Mouse (Mus musculus) yolk sac, embryonic 10.5 days (tissue): ENCODE results near the gene Marc1.

ENCODE experiments used
- DNase-seq: peaks from one replicate; pipeline ENCODE4 v3.0.0-alpha.2; 2017; ENCODE audit warnings: low spot score

Gene Marc1

DNA sequence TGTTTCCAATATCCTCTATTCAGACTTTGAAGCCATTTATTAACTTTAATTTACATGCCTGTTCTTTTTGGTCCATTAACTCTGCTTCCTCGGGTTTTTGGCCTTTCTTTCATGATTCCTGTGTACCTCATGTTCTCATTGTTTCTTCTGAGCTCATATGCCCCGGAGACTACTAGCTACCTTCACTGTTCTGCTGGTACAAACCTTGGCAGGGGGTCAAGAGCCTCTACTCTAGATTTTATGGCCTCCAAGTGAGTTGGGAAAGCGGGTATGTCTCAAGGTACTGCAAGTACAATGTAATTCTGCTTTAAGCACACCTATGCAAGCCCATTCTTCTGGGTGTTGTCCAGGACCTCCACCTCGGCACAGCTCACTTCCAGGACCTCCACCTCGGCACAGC is 48.2 kb downstream of the Marc1 start:
- no peak for DNase-seq

DNA sequence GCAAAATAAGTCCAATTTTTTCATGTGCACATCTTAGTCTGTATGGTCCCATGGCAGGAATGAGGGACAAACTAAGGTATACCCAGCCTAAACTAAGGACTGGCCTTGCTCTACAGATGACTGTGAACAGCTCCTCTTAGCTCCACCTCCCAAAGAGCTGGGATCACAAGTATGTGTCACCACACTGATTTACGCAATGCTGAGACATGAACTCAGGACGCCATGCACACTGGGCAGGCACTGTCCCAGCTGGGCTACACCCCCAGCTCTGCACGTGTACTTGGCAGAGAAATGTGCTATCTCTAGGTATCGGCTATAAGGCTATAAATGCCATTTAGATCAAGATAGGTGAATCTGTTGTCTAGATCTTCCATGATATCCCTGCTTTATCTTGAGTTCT is 49.1 kb downstream of the Marc1 start:
- DNase-seq: no peak

DNA sequence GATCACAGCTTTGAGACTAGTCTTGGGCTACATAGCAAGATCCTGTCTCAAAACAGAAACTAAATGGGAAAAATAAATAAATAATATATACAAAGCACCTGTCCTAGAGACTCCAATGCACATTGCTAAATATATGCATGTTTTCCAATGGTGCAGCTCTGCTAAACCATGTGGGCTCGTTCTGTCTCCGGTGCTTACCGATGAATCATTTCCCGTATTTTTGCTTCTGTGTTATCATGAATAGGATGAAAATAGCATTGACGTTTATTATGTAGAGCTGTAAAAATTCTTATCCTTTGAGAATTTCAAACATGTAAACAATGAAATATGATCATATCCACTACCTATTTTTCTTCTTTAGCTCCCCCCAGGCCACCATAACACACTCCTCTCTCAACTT is 58.4 kb downstream of the Marc1 start:
- DNase-seq: no peak

DNA sequence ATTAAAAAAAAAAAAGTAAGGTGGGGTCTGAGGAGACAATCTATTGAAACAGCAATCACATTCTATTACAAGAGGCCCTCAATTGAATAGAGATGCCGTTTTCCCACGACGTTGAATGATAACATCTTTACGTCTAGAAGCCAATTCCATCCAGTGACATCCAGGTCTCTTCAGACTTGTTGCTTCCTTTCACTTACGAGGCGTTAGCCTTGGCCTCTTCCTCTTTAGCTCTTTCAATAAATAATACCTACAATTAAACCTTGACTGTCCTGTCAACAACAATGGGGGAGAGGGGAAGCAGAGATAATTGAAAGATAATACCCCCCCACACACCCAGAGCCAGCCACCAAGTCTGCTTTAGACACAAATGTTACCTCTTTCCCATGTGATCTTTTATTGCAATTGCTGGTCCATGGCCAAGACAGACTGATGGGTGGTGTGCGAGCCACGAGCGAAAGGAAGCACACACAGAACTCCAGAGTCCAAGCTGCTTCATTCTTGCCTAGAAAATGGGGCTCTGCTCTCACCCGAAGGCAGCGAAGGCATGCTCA is 60.9 kb downstream of the Marc1 start:
- DNase-seq: no peak

DNA sequence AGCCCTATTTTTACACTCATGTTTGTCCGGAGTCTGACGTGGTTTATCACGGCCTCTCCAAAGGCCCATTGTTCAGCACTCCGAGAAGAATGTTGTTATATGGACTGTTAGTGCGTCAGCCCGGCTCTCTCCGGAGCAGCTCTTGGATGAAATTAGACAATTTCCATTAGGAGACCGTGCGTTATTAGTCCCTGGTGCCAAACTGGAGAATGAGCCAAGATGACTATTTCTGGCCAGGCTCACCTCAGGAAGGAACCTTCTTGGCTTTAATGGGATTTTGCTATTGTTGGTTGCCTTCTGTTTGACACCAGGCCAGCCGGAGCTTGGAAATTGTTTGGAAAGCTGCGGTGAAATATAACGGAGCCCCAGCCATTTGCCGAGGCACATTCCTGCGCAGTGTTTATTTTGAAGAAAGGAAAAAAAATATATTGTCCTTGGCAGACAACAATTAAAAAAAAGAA is 62.4 kb downstream of the Marc1 start:
- DNase-seq: no peak

DNA sequence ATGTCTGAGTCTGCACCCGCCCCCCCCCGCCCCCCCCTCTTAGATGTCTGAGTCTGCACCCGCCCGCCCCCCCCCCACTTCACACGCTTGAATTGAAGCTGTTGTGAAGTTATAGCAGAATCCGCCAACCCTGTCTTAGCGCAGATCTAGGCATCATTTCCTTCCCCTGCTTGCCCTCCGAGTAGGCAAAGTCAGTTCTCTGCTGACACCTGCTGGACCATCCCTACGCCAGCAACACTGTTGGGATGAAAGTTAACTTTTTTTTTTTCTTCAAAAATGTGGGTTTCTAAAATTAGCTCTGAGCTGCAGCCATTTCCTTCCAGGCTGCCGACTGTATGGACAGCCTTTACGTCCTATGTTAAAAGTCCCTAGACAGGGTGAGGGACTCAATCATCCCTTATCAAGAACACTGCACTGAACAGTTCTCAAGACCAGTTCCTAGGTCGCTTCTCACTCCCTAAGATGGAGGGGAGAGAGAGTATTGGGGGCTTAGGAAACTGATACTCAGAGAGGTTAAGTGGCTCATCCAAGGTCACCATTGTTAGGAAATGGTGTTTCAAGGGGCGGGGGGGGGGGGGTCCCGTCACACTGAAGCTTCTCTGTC is 73.1 kb downstream of the Marc1 start:
- DNase-seq: peak; percentile 68

DNA sequence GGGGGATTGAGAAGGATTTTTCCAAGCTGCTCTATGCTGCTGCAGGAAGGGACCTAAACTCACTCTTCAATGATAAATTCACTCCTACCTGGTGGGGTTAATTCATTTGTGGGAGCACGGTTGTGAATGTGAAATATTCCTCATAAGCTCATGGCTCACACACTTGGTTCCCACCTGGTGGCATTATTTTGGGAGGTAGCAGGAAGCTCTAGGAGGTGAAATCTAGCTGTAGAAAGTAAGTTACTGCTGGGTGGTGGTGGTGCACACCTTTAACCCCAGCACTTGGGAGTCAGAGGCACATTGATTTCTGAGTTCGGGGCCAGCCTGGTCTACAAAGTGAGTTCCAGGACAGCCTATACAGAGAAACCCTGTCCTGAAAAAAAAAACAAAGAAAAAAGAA is 73.9 kb downstream of the Marc1 start:
- DNase-seq: no peak
